Comparison of ENCODE assay signal across 8 mouse cellular contexts in the genomic region with DNA sequence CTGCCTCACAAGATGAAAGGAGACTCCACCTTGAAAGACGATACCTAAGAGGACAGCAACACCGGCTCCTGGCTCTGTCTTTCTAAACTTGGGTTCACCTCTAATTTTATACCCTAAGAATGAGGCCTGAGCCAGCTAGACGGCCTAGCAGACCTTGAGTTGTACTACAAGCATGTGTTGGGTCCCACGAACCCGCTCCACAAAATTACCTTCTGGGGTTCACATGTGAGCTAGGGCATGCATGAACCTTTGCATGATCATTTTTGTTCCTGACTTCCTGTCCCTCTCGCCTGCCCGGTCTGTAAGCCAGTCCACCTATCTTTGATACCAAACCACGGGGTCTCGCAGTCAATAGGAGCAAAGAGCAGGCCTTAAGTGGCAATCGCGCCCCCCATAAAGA. TPM values are rescaled to one million over a fixed set of nuclear protein-coding genes. Genes with fewer than 3 reads are reported as not detected.
DNase-seq lines count a peak whose midpoint lies in the region; ATAC-seq and TF ChIP-seq lines count a peak whose summit lies in the region.

No protein-coding gene starts in this region.

- DNase-seq in heart, postnatal 14 days, result no peak
- peak; percentile 75 for DNase-seq in MEL (ENCODE audit: low read depth, low spot score)
- DNase-seq in forebrain, embryonic 11.5 days (ENCODE audit: low spot score), result no peak
- DNase-seq in left cerebral cortex, postnatal 10 days (ENCODE audit: extremely low spot score in 1 of 2, low spot score in 2 of 2), result no peak
- DNase-seq in right cerebral cortex, postnatal 10 days (ENCODE audit: low spot score in 2 of 2), result no peak
- no peak for DNase-seq in lung, postnatal 14 days

- peaks cover 30% of the 10 kb centered on the region for H3K36me3 ChIP-seq in heart, embryonic 15.5 days
- peaks cover 16 to 30% of the 10 kb centered on the region in 2 experiments for H3K36me3 ChIP-seq in MEL (ENCODE audit: control insufficient read depth in 1 of 2, insufficient read depth in 2 of 2, low read length in 2 of 2)
- peaks cover 16% of the 10 kb centered on the region; the same call in 1 of the 2 replicates for H3K36me3 ChIP-seq in forebrain, embryonic 11.5 days (ENCODE audit: control insufficient read depth, insufficient read depth, low read length)
- H3K36me3 ChIP-seq in liver, embryonic 15.5 days (replicated peaks), result peaks cover 38% of the 10 kb centered on the region

- no peak for TF ChIP-seq POLR2A in MEL (IDR thresholded peaks at IDR 0.05; ENCODE audit: control insufficient read depth in 1 of 2, insufficient read depth in 1 of 2, low read depth in 1 of 2, low read length in 2 of 2, poor library complexity in 1 of 2)

- no peaks in the 10 kb centered on the region for H3K27me3 ChIP-seq in heart, embryonic 15.5 days
- no peaks in the 10 kb centered on the region for H3K27me3 ChIP-seq in MEL (ENCODE audit: control insufficient read depth in 1 of 2, insufficient read depth in 2 of 2, low read length in 2 of 2)
- no peaks in the 10 kb centered on the region for H3K27me3 ChIP-seq in forebrain, embryonic 11.5 days (ENCODE audit: control insufficient read depth, insufficient read depth, low read length)
- no peaks in the 10 kb centered on the region for H3K27me3 ChIP-seq in liver, embryonic 15.5 days

- no peak for TF ChIP-seq RAD21 in MEL (IDR thresholded peaks at IDR 0.05; ENCODE audit: low read depth, low read length)

- intact Hi-C loops in heart, postnatal 14 days (cut with DNase I), result no loop called here
- intact Hi-C loops in left cerebral cortex, postnatal 10 days (cut with DNase I), result loop anchor here (5.0 kb wide), 1 partner anchor 120 kb away; no protein-coding TSS in a partner anchor

- H3K4me3 ChIP-seq in heart, embryonic 15.5 days, result peak overlapping the region; percentile 85
- H3K4me3 ChIP-seq in MEL (ENCODE audit: control insufficient read depth in 1 of 2, insufficient read depth in 1 of 2, low read depth in 2 of 2, low read length in 2 of 2), result peak overlapping the region; percentile 66 to 74
- H3K4me3 ChIP-seq in forebrain, embryonic 11.5 days (ENCODE audit: low read depth, low read length), result peak overlapping the region; percentile 52
- H3K4me3 ChIP-seq in liver, embryonic 15.5 days (replicated peaks), result peak overlapping the region; percentile 75

- ATAC-seq in heart, embryonic 15.5 days (replicated peaks; ENCODE audit: insufficient number of reproducible peaks, insufficient read depth, low FRiP score, low read depth), result no peak
- no peak for ATAC-seq in forebrain, embryonic 11.5 days (replicated peaks; ENCODE audit: low FRiP score)
- ATAC-seq in liver, embryonic 15.5 days (ENCODE audit: insufficient read depth), result no peak

- H3K4me2 ChIP-seq in heart, embryonic 15.5 days, result peak overlapping the region; percentile 77
- peak overlapping the region; percentile 64 for H3K4me2 ChIP-seq in forebrain, embryonic 11.5 days (ENCODE audit: low read depth, low read length, severe bottlenecking)
- peak overlapping the region; percentile 90 for H3K4me2 ChIP-seq in liver, embryonic 15.5 days

- peak overlapping the region; percentile 70 for H3K9ac ChIP-seq in heart, embryonic 15.5 days
- peak overlapping the region; percentile 82 for H3K9ac ChIP-seq in MEL (ENCODE audit: control insufficient read depth, low read depth, low read length, poor library complexity, severe bottlenecking)
- H3K9ac ChIP-seq in forebrain, embryonic 11.5 days (ENCODE audit: low read length), result peak overlapping the region; percentile 64
- H3K9ac ChIP-seq in liver, embryonic 15.5 days, result peak overlapping the region; percentile 72

- WGBS in heart, embryonic 15.5 days, result 3% methylated on average over 11 of the region's 11 CpGs
- 6% methylated on average over 11 of the region's 11 CpGs for WGBS in forebrain, embryonic 11.5 days
- under 1% methylated on average over 11 of the region's 11 CpGs for whole genome bisulfite sequencing in liver, embryonic 15.5 days (ENCODE audit: insufficient replicate concordance)

- H3K4me1 ChIP-seq in heart, embryonic 15.5 days (replicated peaks), result peaks cover 15% of the 10 kb centered on the region
- peaks cover 4 to 21% of the 10 kb centered on the region in 2 experiments for H3K4me1 ChIP-seq in MEL (ENCODE audit: control insufficient read depth in 1 of 2, insufficient read depth in 2 of 2, low read length in 2 of 2)
- 0 out of 2 replicates have a peak, but pooled peaks cover 2% of the 10 kb centered on the region for H3K4me1 ChIP-seq in forebrain, embryonic 11.5 days (replicated peaks; ENCODE audit: control insufficient read depth, insufficient read depth, low read length)
- peaks cover 31% of the 10 kb centered on the region for H3K4me1 ChIP-seq in liver, embryonic 15.5 days (replicated peaks)

- no peak for TF ChIP-seq EP300 in MEL (IDR thresholded peaks at IDR 0.05; ENCODE audit: low read depth in 1 of 2, low read length in 2 of 2)

- peak overlapping the region; percentile 78 for H3K27ac ChIP-seq in heart, embryonic 15.5 days
- peak overlapping the region; percentile 74 for H3K27ac ChIP-seq in MEL (ENCODE audit: control insufficient read depth, low read depth, low read length)
- H3K27ac ChIP-seq in forebrain, embryonic 11.5 days (ENCODE audit: low read depth, low read length), result 0 out of 2 replicates have a peak overlapping the region, but pooled peaks have one; percentile 5
- H3K27ac ChIP-seq in liver, embryonic 15.5 days (replicated peaks), result peak overlapping the region; percentile 69

- H3K9me3 ChIP-seq in heart, embryonic 15.5 days (replicated peaks), result no peaks in the 10 kb centered on the region
- no peaks in the 10 kb centered on the region for H3K9me3 ChIP-seq in MEL (replicated peaks; ENCODE audit: insufficient read depth, low read length)
- H3K9me3 ChIP-seq in forebrain, embryonic 11.5 days (ENCODE audit: control insufficient read depth, low read length), result no peaks in the 10 kb centered on the region
- H3K9me3 ChIP-seq in liver, embryonic 15.5 days (replicated peaks), result no peaks in the 10 kb centered on the region

- no peak for TF ChIP-seq CTCF in MEL (IDR thresholded peaks at IDR 0.05 in 2 of 3, conservative IDR thresholded peaks at IDR 0.05 in 1 of 3; ENCODE audit: control insufficient read depth in 1 of 3, insufficient read depth in 1 of 3, low read depth in 2 of 3, low read length in 3 of 3, poor library complexity in 1 of 3, severe bottlenecking in 1 of 3)

- H3K79me2 ChIP-seq in MEL (ENCODE audit: control insufficient read depth, insufficient read depth, low read length, poor library complexity), result peaks cover 40% of the 10 kb centered on the region

TF ChIP-seq in MEL, 35 proteins besides CTCF, POLR2A, EP300 and RAD21:
- TF ChIP-seq E2F4 (IDR thresholded peaks at IDR 0.05; ENCODE audit: borderline replicate concordance, low read depth, low read length) (0 out of 2 replicates have a peak, but pooled peaks have one; percentile 11), UBTF (IDR thresholded peaks at IDR 0.05; ENCODE audit: borderline replicate concordance, insufficient read depth, low read depth, low read length) (no peak)

RNA-seq across cellular contexts. Expression of a gene that starts 0.7 kb away (rescaled TPM):
- polyA plus RNA-seq in heart, embryonic 15.5 days (2015; fragmentation: Nextera tagmentation; extraction: Ambion mirVana), result 185 and 232 TPM in 2 replicates
- total RNA-seq in heart, postnatal 14 days (2021), result 10 to 100 TPM; 16.9 to 26.8 TPM
- 673 and 732 TPM in 2 replicates for total RNA-seq in MEL (2012; rRNA removed)
- 100 to 1,000 TPM in 1 of 2 experiments, not detected in 1; 760 TPM for polyA plus RNA-seq in MEL (2012; ENCODE audit: insufficient read depth in 1 of 2, insufficient read length in 2 of 2, low read depth in 1 of 2, low replicate concordance in 2 of 2, missing spikeins in 1 of 2)
- 371 and 408 TPM in 2 replicates for polyA plus RNA-seq in forebrain, embryonic 11.5 days (2014; fragmentation: Nextera tagmentation; extraction: Ambion mirVana)
- 187 and 209 TPM in 2 replicates for polyA plus RNA-seq in liver, embryonic 15.5 days (2015; fragmentation: Nextera tagmentation; extraction: Ambion mirVana)
- total RNA-seq in left cerebral cortex, postnatal 10 days (2021), result 100 to 1,000 TPM; 147 to 154 TPM

RNA-seq across cellular contexts. Expression of a gene that starts 0.9 kb away (rescaled TPM):
- 69.6 and 74.1 TPM in 2 replicates for polyA plus RNA-seq in heart, embryonic 15.5 days (2015; fragmentation: Nextera tagmentation; extraction: Ambion mirVana)
- total RNA-seq in heart, postnatal 14 days (2021), result 10 to 100 TPM; 16.6 to 21.5 TPM
- total RNA-seq in MEL (2012; rRNA removed), result 210 and 253 TPM in 2 replicates
- 100 to 1,000 TPM in 1 of 2 experiments, not detected in 1; 131 TPM for polyA plus RNA-seq in MEL (2012; ENCODE audit: insufficient read depth in 1 of 2, insufficient read length in 2 of 2, low read depth in 1 of 2, low replicate concordance in 2 of 2, missing spikeins in 1 of 2)
- 231 and 266 TPM in 2 replicates for polyA plus RNA-seq in forebrain, embryonic 11.5 days (2014; fragmentation: Nextera tagmentation; extraction: Ambion mirVana)
- polyA plus RNA-seq in liver, embryonic 15.5 days (2015; fragmentation: Nextera tagmentation; extraction: Ambion mirVana), result 105 and 107 TPM in 2 replicates
- total RNA-seq in left cerebral cortex, postnatal 10 days (2021), result 100 to 1,000 TPM; 120 to 124 TPM

RNA-seq across cellular contexts. Expression of a gene that starts 11.3 kb away (rescaled TPM):
- 350 and 462 TPM in 2 replicates for polyA plus RNA-seq in heart, embryonic 15.5 days (2015; fragmentation: Nextera tagmentation; extraction: Ambion mirVana)
- 1,000 to 10,000 TPM in 1 of 2 experiments, 100 to 1,000 TPM in 1; 981 to 1,061 TPM for total RNA-seq in heart, postnatal 14 days (2021)
- 530 and 612 TPM in 2 replicates for total RNA-seq in MEL (2012; rRNA removed)
- polyA plus RNA-seq in MEL (2012; ENCODE audit: insufficient read depth in 1 of 2, insufficient read length in 2 of 2, low read depth in 1 of 2, low replicate concordance in 2 of 2, missing spikeins in 1 of 2), result 100 to 1,000 TPM in 1 of 2 experiments, not detected in 1; 126 TPM
- 144 and 155 TPM in 2 replicates for polyA plus RNA-seq in forebrain, embryonic 11.5 days (2014; fragmentation: Nextera tagmentation; extraction: Ambion mirVana)
- polyA plus RNA-seq in liver, embryonic 15.5 days (2015; fragmentation: Nextera tagmentation; extraction: Ambion mirVana), result 102 and 125 TPM in 2 replicates
- 100 to 1,000 TPM; 200 to 228 TPM for total RNA-seq in left cerebral cortex, postnatal 10 days (2021)

RNA-seq across cellular contexts. Expression of a gene that starts 28.5 kb away (rescaled TPM):
- polyA plus RNA-seq in heart, embryonic 15.5 days (2015; fragmentation: Nextera tagmentation; extraction: Ambion mirVana), result 33.7 and 34.1 TPM in 2 replicates
- total RNA-seq in heart, postnatal 14 days (2021), result 100 to 1,000 TPM; 145 to 146 TPM
- 19.1 and 20.6 TPM in 2 replicates for total RNA-seq in MEL (2012; rRNA removed)
- polyA plus RNA-seq in MEL (2012; ENCODE audit: insufficient read depth in 1 of 2, insufficient read length in 2 of 2, low read depth in 1 of 2, low replicate concordance in 2 of 2, missing spikeins in 1 of 2), result 100 to 1,000 TPM in 1 of 2 experiments, 10 to 100 TPM in 1; 18.9 to 279 TPM
- 93.4 and 101 TPM in 2 replicates for polyA plus RNA-seq in forebrain, embryonic 11.5 days (2014; fragmentation: Nextera tagmentation; extraction: Ambion mirVana)
- 9.2 and 10.4 TPM in 2 replicates for polyA plus RNA-seq in liver, embryonic 15.5 days (2015; fragmentation: Nextera tagmentation; extraction: Ambion mirVana)
- 100 to 1,000 TPM; 236 to 246 TPM for total RNA-seq in left cerebral cortex, postnatal 10 days (2021)

Comparison
In these comparisons a context has a peak if more than half of its experiments do, and no peak if none do; other contexts are left out.
1. H3K27ac ChIP-seq: peak in every context shown above with its lines; median percentile 78 in heart, embryonic 15.5 days; 74 in MEL; 69 in liver, embryonic 15.5 days; 5 in forebrain, embryonic 11.5 days.